Mouse (Mus musculus) right cerebral cortex, postnatal 14 days (tissue): Measurements from ENCODE around the gene Plrg1.

Experiments used
- DNase-seq: peaks from one replicate; pipeline ENCODE4 v3.0.0; 2022

Gene Plrg1

DNA sequence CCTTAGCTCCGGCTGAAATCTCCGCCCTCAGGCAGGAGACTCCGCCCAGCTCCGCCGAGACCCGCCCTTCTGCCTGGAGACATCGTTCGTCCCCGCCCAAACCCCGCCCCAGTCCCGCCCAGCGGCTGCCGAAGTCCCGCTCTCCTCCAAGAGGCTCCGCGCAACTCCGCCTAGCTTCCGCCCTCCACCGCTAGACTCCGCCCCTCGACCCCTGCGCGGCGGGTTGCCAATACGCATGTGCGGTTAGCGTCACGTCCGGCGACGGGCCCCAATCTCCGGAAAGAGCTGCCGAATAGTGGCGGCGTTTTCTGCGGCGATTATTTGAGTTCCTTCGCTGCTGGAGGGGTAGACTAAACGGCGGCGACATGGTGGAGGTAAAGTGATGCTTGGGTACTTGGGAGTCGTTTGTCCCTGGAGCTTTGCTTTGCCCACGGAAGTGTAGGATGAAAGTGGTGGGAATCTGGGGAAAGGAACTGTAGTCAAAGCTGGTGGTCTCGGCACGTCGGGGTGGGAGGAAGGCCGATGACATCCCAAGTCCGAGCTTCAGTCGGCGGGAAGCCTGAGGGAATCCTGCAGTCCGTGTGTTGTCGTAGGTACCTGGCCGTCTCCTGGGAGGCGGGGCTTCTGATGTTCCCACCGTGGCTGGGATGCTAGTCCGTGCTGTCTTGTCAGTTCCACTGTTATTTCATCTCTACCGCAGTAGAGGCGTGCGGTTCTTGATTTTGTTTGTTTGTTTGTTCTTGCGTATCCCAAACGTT, at the start of gene Plrg1:
Gene Plrg1, plus strand, starts transcription at position 242 of the 758 bp plus-strand sequence.
- DNase-seq = peak; percentile 100

DNA sequence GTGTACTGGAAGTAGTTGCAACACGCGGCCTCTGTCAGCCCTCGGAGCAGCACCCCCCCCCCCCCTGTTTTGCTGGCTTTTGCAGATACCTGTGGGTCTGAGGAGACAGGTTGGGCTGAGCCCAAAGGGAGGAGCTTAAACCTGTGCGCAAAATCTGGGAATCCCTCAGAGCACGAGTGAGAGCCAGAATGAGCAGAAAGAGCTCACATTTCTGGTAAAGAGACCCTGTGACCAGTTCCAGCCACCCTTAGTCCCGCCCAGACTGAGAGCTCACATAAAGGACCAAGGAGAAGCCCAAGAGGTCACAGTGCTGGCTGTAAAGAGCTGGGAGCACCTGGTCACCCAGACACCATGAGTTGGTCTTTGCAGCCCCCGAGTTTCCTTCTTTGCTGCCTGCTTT, 47.8 kb upstream of the Plrg1 start, which contains the start of gene Fgg:
Gene Fgg, plus strand, starts transcription at position 168 of the 400 bp plus-strand sequence.
- no peak for DNase-seq

DNA sequence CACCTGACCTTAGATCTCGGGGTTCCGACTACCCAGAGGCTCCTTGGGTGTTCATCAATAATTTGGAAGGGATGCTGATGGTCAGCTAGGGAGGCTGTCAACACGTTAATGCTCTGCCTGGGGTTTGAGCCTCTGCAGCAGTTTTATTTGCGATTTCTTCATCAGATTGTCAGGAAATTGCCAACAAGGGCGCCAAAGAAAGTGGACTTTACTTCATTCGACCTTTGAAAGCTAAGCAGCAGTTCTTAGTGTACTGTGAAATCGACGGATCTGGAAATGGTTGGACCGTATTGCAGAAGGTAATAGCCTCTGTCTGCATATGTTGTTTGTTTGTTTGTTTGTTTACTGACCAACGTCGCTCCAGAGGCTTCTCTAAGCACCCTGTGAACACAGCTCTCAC, 45.0 kb upstream of the Plrg1 start:
- no peak for DNase-seq

GRCm38 (mm10) chr3:83011136-83011535, 44.2 kb upstream of the Plrg1 start:
- no peak for DNase-seq

DNA sequence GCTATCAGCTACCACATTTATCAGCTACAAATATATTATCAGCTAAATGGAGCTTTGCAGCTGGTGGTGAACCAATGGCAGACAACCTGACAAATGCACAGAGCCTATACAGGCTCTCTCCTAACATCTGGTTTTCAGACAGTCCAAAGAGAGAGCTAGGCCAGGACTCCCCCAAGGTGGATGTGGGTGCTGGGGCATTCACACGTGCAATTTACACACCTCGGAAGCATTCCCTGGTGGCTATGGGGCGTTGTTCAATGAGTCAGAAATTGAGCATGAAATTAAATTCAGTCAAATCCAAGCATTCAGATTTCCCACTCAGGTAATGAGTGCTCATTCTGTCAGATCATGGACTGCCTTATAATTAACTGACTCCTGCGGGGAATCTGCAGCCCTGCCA, 43.8 kb upstream of the Plrg1 start:
- no peak for DNase-seq

DNA sequence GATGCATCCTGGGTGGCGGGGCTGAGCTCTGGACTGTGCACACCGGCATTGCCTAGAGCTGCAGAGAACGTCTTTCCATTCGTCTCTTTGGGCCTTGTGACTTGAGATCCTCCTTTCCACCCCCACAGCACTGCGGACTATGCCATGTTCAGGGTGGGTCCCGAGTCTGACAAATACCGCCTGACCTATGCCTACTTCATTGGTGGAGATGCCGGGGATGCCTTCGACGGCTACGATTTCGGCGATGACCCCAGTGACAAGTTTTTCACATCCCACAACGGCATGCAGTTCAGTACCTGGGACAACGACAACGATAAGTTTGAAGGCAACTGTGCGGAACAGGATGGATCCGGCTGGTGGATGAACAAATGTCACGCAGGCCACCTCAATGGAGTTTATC, 42.7 kb upstream of the Plrg1 start:
- no peak for DNase-seq

DNA sequence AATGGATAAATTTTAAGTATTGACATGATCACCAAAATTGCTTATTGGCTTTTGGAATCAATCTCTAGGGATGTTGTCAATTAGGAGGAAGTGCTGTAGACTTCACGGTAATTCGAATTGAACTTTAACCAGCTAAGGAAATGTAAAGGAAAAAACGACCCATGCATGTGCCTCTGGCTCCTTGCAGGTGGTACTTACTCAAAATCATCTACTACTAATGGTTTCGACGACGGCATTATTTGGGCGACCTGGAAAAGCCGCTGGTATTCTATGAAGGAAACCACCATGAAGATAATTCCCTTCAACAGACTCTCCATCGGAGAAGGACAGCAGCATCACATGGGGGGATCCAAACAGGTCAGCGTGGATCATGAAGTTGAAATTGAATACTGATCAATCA, 41.4 kb upstream of the Plrg1 start:
- no peak for DNase-seq

- DNase-seq = no peak
These were observed 39.1 kb upstream of the Plrg1 start for GRCm38 (mm10) chr3:83016236-83016635.

- DNase-seq = no peak
These were observed 34.9 kb upstream of the Plrg1 start for GRCm38 (mm10) chr3:83020387-83020786.

DNA sequence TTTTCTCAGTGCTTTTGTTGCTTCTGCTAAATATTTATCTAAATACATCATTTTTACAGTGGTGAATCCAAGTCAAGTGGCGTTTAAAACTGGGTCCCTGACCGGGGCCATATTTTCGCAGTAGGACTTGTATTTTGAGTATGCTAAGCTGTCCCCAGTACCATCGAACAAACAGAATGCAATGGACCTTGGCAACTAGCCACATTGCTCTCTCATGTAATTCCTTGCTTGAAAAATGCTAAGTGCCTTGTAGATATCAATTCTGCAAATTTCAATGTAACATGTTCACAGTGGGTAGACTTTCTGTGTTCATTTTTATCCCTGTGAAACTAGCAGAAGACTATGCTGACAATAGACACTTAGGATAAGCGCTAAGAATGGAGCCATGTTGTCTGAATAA, 34.1 kb upstream of the Plrg1 start:
- DNase-seq = no peak

- no peak for DNase-seq
These were observed 30.3 kb upstream of the Plrg1 start for GRCm38 (mm10) chr3:83025036-83025435.

- no peak for DNase-seq
These were observed 29.6 kb upstream of the Plrg1 start, which contains the start of gene Fga for GRCm38 (mm10) chr3:83025475-83026301. Gene Fga, plus strand, starts transcription at chr3:83026076.

GRCm38 (mm10) chr3:83027546-83028251, 27.6 kb upstream of the Plrg1 start:
- no peak for DNase-seq

DNA sequence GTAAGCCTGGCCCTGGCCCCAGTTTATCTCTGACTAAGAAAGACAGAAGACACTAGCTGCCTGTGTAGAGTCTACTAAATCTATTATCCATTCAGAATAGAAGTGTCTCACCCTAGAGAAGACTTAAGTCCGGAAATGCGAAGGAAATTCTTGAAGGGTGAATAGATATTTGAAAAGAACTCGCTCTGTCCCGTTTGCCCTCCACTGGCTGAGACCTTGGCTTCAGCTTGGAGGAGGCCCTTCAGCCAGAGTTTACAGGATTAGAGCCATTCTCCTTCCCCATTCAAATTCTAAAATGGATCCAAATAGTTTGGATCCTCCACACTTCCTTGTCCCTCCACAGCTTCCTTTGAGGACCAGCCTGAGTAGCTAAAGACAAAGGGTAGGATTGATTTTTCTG, 25.0 kb upstream of the Plrg1 start:
- no peak for DNase-seq

DNA sequence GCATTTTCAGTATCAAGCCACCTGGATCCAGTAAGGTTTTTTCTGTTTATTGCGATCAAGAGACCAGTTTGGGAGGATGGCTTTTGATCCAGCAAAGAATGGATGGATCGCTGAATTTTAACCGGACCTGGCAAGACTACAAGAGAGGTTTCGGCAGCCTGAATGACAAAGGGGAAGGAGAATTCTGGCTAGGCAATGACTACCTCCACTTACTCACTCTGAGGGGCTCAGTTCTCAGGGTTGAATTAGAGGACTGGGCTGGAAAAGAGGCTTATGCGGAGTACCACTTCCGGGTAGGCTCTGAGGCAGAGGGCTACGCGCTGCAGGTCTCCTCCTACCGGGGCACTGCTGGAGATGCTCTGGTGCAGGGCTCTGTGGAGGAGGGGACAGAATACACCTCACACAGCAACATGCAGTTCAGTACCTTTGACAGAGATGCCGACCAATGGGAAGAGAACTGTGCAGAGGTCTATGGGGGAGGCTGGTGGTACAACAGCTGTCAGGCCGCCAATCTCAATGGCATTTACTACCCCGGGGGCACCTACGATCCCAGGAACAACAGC, 22.5 kb upstream of the Plrg1 start:
- DNase-seq = no peak

DNA sequence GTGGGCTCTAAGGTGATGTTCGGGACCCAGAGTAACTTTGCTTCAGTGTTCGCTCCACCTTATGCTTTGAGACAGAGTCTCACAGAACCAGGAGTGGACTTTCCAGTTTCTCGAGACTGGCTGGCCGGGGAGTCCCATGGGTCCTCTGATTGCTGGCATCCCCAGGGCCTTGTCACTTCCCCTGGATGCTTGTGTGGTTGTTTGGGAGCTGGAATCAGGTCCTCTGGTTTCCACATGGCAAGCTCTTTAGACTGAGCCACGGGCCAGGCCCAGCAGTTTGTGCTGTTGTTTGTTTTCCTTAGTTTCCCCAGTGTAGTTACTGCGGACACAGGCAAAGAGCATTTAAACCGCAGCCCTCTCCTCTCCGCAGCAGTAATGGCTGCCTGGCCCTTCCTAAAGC, 21.5 kb upstream of the Plrg1 start:
- DNase-seq = no peak

- DNase-seq = no peak
These were observed 16.5 kb upstream of the Plrg1 start for GRCm38 (mm10) chr3:83038865-83039264.

DNA sequence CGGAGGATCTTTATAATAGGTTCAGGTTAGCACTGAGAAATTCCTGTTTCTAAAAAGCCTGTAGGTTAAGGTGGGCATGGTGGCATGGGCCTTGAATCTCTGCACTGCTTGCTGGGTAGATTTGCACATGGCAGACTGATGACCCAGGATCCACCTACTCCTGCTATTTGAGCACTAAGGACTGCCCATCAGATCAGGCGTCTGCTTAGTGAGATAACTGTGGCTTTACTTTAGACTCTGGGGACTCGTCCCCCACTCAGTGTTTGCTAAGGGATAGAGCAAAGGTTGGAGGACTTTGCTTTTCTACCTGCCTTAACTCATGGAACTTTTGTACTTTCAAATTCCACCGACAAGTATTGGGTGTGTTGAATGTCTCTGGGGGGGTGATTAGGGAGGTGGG, 15.7 kb upstream of the Plrg1 start:
- no peak for DNase-seq

DNA sequence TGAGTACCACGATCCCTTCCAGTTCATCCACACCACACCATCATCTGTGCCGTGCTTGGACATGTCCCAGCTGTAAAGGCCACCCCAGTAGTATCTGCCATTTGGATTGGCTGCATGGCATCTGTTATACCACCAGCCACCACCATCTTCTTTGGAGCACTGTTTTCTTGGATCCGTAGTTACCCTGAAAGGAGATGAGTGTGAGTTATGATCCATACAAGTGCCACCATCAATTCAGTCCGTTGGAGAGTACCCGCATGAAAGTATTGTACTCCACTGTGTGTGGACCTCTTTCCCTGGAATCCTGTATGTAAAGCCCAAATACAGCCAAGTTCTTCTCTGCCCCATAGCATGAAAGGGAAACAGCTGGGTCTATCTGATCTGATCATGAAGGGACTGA, 12.9 kb upstream of the Plrg1 start:
- no peak for DNase-seq

DNA sequence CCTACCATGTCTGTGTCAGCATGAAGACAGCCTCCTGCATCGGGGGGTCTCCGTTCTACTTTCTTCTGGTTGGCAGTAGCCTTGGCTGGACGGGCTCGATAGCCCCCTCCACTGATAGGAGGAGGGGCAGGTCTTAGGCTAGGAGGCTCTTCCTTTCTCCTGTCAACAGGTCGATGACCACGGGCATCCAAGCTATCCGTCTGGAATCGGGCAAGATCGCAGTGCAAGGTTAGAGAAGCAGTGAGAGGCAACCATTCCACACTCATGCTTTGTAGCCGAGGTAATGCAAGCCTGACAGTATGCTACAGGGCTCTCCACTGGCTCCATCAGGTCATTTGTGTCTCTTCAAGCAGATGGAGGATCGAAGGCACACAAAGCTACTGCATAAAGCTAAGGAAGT, 8.7 kb upstream of the Plrg1 start:
- no peak for DNase-seq

DNA sequence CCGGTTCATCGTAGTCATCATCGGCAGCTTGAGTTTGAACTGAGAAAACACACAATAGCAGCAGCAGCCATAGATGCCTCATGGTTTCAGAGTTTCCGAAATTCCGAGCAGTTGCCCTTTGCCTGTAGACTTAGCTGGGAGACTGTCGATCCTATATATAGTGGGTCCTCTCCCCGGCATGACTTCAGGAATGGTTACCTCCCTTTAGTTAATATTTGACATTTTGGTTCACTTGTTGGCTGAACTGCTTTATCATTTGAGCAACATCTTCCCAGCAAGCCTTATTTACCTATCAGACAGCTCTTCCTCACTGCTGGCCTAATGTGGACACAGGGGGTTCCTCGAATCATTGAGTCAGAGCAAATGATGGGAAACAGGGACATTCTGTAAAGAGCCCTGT, 5.6 kb upstream of the Plrg1 start, which contains the start of gene Fgb:
Gene Fgb, minus strand, starts transcription at position 184 of the 400 bp plus-strand sequence.
- DNase-seq = no peak

DNA sequence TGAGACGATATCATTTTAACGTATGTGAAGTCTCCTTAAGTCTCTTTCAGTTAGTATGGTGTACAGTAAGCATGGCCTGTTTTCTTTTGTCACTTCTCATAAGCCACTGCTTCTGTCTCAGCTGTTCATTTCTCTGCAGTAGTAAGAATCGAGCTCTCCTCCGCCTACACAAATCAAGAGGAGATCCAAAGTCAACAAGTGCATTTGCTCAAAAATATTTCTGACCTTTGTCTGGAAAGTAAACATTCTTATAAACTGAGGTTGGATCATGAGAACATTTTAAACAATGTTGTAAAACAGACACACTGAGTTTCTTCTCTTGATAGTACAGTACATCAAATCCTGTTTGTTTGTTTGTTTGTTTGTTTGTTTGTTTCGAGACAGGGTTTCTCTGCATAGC, 4.7 kb upstream of the Plrg1 start:
- DNase-seq = no peak

DNA sequence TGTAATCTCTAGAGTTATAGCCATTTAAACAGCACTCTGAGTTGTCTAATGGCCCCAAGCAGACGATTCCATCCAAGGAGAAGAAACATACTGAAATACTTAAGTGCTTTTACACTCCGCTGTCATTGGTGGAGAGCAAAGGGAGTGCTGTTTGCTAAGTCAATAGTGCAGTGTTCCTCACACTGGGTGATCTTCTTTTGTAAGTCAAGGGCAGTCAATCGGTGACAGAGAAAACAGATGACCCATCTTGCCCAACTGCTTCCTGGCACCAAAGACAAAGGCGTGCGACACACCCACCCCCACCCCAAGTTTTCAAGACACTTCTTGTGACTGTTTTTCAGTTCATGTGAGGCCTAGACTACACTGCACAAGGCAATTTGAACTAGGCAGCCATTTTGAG, 3.2 kb upstream of the Plrg1 start:
- DNase-seq = no peak
